Mouse (Mus musculus): Measurements from ENCODE around the gene Zfhx2. TPM values are rescaled to one million over a fixed set of nuclear protein-coding genes. Genes with fewer than 3 reads are reported as not detected.

Zfhx2 gene
- polyA plus RNA-seq, 1 experiment from 2014 or later, result 30.4 TPM

- Histone ChIP-seq H3K9ac (no peak overlapping the region), H3K9me3 (no peaks in the 10 kb centered on the region), H3K27me3 (no peaks in the 10 kb centered on the region), H3K4me1 (replicated peaks) (peaks cover 62% of the 10 kb centered on the region), H3K27ac (replicated peaks) (no peak overlapping the region), H3K4me3 (no peak overlapping the region), H3K4me2 (no peak overlapping the region), H3K36me3 (peaks cover 57% of the 10 kb centered on the region)
- 89% methylated on average over 12 of the region's 12 CpGs for WGBS
- ATAC-seq (ENCODE audit: low read depth), result no peak
Measured at GRCm38 (mm10) chr14:55074416-55074815, 17.7 kb downstream of the Zfhx2 start.

- peak overlapping the region; percentile 53; the same call in 1 of the 2 replicates for H3K9ac ChIP-seq
- peaks cover 83% of the 10 kb centered on the region for H3K36me3 ChIP-seq
- no peaks in the 10 kb centered on the region for H3K9me3 ChIP-seq
- no peak for ATAC-seq (ENCODE audit: low read depth)
- no peak overlapping the region for H3K4me3 ChIP-seq
- H3K27ac ChIP-seq (replicated peaks), result peak overlapping the region; percentile 28
- H3K4me2 ChIP-seq, result peak overlapping the region; percentile 20; the same call in 1 of the 2 replicates
- WGBS, result 22% methylated on average over 19 of the region's 19 CpGs
- no peaks in the 10 kb centered on the region for H3K27me3 ChIP-seq
- peaks cover 35% of the 10 kb centered on the region for H3K4me1 ChIP-seq (replicated peaks)
Measured at GRCm38 (mm10) chr14:55071756-55072155, 20.4 kb downstream of the Zfhx2 start.

DNA sequence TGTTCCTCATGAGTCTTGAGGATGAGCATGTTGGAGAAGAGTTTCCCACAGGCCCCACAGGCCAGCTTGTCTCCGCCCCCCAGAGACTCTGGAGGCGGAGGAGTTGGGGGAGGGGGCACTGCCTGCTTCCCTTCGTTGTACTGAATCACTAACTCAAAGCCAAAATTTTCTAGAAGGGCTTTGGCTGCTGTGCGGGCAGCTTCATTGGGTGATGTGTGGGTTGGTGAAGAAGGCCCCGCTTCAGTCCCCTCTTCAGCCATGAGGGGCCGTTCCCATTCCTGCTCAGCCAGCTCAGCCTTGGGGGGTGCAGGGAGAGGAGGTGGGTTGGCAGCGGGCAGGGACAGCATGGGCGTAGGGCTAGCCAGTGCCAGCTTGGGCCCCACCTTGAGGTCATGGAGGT lies 26.1 kb downstream of the Zfhx2 start:
- Histone ChIP-seq H3K4me1 (replicated peaks) (peaks cover 35% of the 10 kb centered on the region), H3K27me3 (no peaks in the 10 kb centered on the region), H3K4me2 (no peak overlapping the region), H3K4me3 (no peak overlapping the region), H3K9ac (no peak overlapping the region), H3K36me3 (peaks cover 91% of the 10 kb centered on the region), H3K27ac (replicated peaks) (no peak overlapping the region), H3K9me3 (no peaks in the 10 kb centered on the region)
- WGBS, result 90% methylated on average over 8 of the region's 8 CpGs
- ATAC-seq (ENCODE audit: low read depth), result no peak

GRCm38 (mm10) chr14:55065391-55065790 lies 26.7 kb downstream of the Zfhx2 start:
- H3K4me1 ChIP-seq (replicated peaks), result peaks cover 42% of the 10 kb centered on the region
- H3K36me3 ChIP-seq, result peaks cover 84% of the 10 kb centered on the region
- no peak overlapping the region for H3K4me2 ChIP-seq
- no peak overlapping the region for H3K4me3 ChIP-seq
- H3K27me3 ChIP-seq, result no peaks in the 10 kb centered on the region
- ATAC-seq (ENCODE audit: low read depth), result no peak
- no peak overlapping the region for H3K27ac ChIP-seq (replicated peaks)
- H3K9me3 ChIP-seq, result no peaks in the 10 kb centered on the region
- WGBS, result 85% methylated on average over 13 of the region's 13 CpGs
- no peak overlapping the region for H3K9ac ChIP-seq

DNA sequence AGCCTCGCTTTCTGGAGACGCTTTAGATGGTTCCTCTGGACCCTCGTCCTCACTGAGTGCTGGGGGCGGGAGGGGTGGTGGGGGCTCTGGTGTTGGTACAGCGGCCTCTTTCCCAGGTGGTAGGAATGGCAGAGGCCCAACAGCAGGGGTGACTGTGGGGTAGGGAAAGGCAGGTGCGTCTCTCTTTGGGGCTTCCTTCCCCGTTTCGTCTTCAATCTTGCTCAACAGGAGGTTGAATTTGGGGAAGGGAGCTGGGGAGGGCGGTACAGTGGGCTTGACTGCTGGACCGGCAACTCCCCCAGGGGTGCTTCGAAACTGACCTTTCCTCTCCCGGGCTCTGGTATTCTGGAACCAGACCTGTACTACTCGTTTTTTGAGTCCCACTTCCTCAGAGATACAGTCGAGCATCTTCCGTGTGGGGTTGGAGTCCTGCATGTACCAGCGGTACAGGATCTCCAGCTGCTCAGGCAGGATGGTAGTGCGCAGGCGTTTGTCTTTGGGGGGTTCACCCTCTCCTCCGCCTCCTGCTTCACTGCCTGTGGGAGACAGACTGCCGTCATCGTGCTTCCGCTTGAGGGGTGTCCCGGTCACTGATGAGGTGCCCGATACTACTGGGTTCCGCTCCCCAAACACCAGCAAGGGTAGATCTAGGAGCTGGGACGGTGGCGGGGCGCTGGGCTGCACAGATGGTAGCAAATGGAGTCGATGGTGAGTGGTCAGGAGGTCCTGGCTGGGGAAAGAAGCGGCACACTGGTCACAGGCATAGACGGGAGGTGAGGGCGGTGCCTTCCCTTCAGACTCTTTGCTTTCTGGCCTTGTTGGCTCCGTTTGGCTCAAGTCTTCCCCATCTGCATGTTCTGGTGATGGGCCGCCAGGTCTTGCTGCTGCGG lies 27.4 kb downstream of the Zfhx2 start:
- H3K9me3 ChIP-seq, result no peaks in the 10 kb centered on the region
- no peak overlapping the region for H3K9ac ChIP-seq
- H3K27ac ChIP-seq (replicated peaks), result no peak overlapping the region
- peaks cover 78% of the 10 kb centered on the region for H3K36me3 ChIP-seq
- peaks cover 46% of the 10 kb centered on the region for H3K4me1 ChIP-seq (replicated peaks)
- WGBS, result 79% methylated on average over 35 of the region's 35 CpGs
- H3K27me3 ChIP-seq, result no peaks in the 10 kb centered on the region
- no peak for ATAC-seq (ENCODE audit: low read depth)
- H3K4me3 ChIP-seq, result no peak overlapping the region
- no peak overlapping the region for H3K4me2 ChIP-seq

DNA sequence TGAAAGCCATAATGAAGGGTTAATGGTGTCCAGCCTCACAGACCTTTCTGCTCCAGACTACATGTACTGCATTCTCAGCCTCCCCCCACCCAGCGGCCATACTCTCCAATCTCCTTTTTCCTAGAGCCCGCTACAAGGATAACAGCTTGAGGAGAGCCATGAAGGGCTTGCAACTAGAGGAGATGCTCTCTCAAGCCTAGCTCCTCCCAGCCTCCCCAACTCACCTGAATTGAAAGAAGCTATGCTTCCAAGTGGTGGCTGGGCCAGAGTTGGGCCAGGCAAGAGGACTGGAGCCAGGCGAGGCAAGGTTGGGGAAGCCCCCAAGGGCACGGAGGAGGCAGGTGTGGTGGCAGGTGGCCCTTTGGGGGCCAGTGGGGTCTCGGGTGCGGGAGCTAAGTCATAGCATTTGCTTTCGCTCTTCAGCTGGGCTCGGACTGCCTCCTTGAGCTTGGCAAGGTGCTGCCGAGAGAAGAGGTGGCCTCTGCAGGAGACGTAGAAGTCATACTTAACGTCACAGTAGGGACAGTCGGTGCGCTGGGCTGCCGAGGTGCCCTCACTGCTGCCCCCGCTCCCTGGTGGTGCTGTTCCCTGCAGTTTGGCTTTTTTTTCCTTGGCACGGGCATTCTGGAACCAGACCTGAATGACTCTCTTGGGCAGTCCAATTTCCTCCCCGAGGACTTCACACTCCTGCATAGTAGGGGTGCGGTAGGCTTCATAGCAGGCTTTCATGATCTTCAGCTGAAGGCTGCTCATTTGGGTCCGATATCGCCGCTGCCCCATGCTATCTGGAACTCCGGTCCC lies 28.3 kb downstream of the Zfhx2 start:
- Histone ChIP-seq H3K27me3 (no peaks in the 10 kb centered on the region), H3K4me1 (replicated peaks) (peaks cover 56% of the 10 kb centered on the region), H3K9me3 (no peaks in the 10 kb centered on the region), H3K4me3 (no peak overlapping the region), H3K36me3 (peaks cover 68% of the 10 kb centered on the region), H3K9ac (no peak overlapping the region), H3K27ac (replicated peaks) (no peak overlapping the region), H3K4me2 (no peak overlapping the region)
- no peak for ATAC-seq (ENCODE audit: low read depth)
- 90% methylated on average over 22 of the region's 22 CpGs for WGBS

GRCm38 (mm10) chr14:55063117-55063516 lies 29.0 kb downstream of the Zfhx2 start:
- Histone ChIP-seq H3K36me3 (peaks cover 62% of the 10 kb centered on the region), H3K4me2 (peak overlapping the region; percentile 44), H3K4me1 (replicated peaks) (peaks cover 61% of the 10 kb centered on the region), H3K9ac (peak overlapping the region; percentile 53; the same call in 1 of the 2 replicates), H3K27ac (replicated peaks) (peak overlapping the region; percentile 62), H3K9me3 (no peaks in the 10 kb centered on the region), H3K27me3 (no peaks in the 10 kb centered on the region), H3K4me3 (no peak overlapping the region)
- ATAC-seq (ENCODE audit: low read depth), result no peak
- WGBS, result 80% methylated on average over 5 of the region's 5 CpGs

GRCm38 (mm10) chr14:55062626-55063025 lies 29.5 kb downstream of the Zfhx2 start:
- ATAC-seq (ENCODE audit: low read depth), result peak; percentile 56; the same call in 1 of the 2 replicates
- Histone ChIP-seq H3K4me2 (peak overlapping the region; percentile 44), H3K27me3 (no peaks in the 10 kb centered on the region), H3K4me3 (0 out of 2 replicates have a peak overlapping the region, but pooled peaks have one; percentile 3), H3K4me1 (replicated peaks) (peaks cover 66% of the 10 kb centered on the region), H3K27ac (replicated peaks) (peak overlapping the region; percentile 62), H3K36me3 (peaks cover 57% of the 10 kb centered on the region), H3K9me3 (no peaks in the 10 kb centered on the region), H3K9ac (peak overlapping the region; percentile 53; the same call in 1 of the 2 replicates)
- 13% methylated on average over 17 of the region's 17 CpGs for WGBS

DNA sequence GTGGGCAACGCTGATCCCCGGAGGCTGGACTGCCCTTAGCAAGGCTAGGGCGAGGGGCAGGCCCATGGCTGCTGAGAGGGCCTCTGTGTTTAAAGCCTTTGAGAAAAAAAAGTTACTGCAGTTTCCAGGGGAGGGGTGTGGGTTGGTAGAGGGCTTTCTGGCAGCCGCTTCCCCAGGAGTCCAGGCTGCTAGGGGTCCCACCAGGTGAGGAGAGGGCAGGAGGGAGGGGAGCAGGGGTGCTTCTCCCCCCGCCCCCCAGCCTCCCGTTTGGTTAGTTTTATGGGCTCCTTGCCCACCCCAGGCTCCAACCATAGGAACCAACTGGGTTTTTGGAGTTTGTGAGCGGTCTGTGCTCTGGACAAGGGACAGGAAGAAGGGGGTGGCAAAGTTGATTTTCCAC lies 30.3 kb downstream of the Zfhx2 start:
- Histone ChIP-seq H3K27me3 (no peaks in the 10 kb centered on the region), H3K36me3 (peaks cover 49% of the 10 kb centered on the region), H3K27ac (replicated peaks) (peak overlapping the region; percentile 62; the same call in 1 of the 2 replicates), H3K9ac (0 out of 2 replicates have a peak overlapping the region, but pooled peaks have one; percentile 53), H3K9me3 (no peaks in the 10 kb centered on the region), H3K4me1 (replicated peaks) (peaks cover 74% of the 10 kb centered on the region), H3K4me2 (peak overlapping the region; percentile 44; the same call in 1 of the 2 replicates), H3K4me3 (no peak overlapping the region)
- 32% methylated on average over 7 of the region's 7 CpGs for whole genome bisulfite sequencing
- no peak for ATAC-seq (ENCODE audit: low read depth)

GRCm38 (mm10) chr14:55059931-55060330 lies 32.2 kb downstream of the Zfhx2 start:
- ATAC-seq (ENCODE audit: low read depth), result no peak

DNA sequence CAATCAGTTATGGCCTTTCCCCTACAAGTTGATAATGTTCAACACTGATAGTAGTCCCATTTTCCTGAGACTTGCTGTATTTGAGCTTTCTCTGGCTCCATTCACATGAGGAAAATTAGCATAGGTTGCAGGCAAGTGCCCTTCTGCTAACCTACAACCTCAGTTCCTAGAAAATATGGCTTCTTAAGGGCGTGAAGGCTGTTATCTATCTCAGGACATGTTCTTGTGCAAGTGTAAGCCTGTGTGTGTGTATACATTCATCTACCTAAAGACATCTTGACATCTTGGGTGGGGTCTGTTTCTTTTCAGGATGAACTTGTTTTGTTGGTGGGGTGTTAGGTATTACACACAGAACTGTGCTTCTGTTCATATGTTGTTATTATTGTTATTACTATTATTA lies 33.1 kb downstream of the Zfhx2 start:
- Histone ChIP-seq H3K4me3 (no peak overlapping the region), H3K4me1 (replicated peaks) (peaks cover 92% of the 10 kb centered on the region), H3K36me3 (peaks cover 21% of the 10 kb centered on the region), H3K4me2 (peak overlapping the region; percentile 52), H3K27me3 (no peaks in the 10 kb centered on the region), H3K27ac (replicated peaks) (no peak overlapping the region), H3K9ac (no peak overlapping the region), H3K9me3 (no peaks in the 10 kb centered on the region)
- no peak for ATAC-seq (ENCODE audit: low read depth)
- 87% methylated on average over 1 of the region's 1 CpGs for WGBS

More at GRCm38 (mm10) chr14:55059931-55060330, 32.2 kb downstream of the Zfhx2 start:
- H3K4me3 ChIP-seq, result no peak overlapping the region
- H3K4me1 ChIP-seq (replicated peaks), result peaks cover 92% of the 10 kb centered on the region
- WGBS, result 76% methylated on average over 5 of the region's 5 CpGs
- peaks cover 30% of the 10 kb centered on the region for H3K36me3 ChIP-seq
- H3K9me3 ChIP-seq, result no peaks in the 10 kb centered on the region
- no peaks in the 10 kb centered on the region for H3K27me3 ChIP-seq
- H3K4me2 ChIP-seq, result no peak overlapping the region
- no peak overlapping the region for H3K27ac ChIP-seq (replicated peaks)
- H3K9ac ChIP-seq, result no peak overlapping the region
